Mouse (Mus musculus) ovary, postnatal 36 days (tissue): ENCODE measurements around the gene Dvl1.

Experiments used
- DNase-seq: peaks from one replicate; pipeline ENCODE4 v3.0.0; 2022; ENCODE audit warnings: low spot score, mixed read lengths

Dvl1 gene

GRCm38 (mm10) chr4:155908751-155909150 lies 61.5 kb downstream of the Dvl1 start:
- DNase-seq: peak; percentile 3
